Mouse (Mus musculus): ENCODE results near the gene Srsf12. TPM values are rescaled to one million over a fixed set of nuclear protein-coding genes. Genes with fewer than 3 reads are reported as not detected.

The Srsf12 gene
- total RNA-seq (2023) = 1 to 10 TPM in 1 of 2 experiments, under 1 TPM in 1; 0.68 to 1.9 TPM

DNA sequence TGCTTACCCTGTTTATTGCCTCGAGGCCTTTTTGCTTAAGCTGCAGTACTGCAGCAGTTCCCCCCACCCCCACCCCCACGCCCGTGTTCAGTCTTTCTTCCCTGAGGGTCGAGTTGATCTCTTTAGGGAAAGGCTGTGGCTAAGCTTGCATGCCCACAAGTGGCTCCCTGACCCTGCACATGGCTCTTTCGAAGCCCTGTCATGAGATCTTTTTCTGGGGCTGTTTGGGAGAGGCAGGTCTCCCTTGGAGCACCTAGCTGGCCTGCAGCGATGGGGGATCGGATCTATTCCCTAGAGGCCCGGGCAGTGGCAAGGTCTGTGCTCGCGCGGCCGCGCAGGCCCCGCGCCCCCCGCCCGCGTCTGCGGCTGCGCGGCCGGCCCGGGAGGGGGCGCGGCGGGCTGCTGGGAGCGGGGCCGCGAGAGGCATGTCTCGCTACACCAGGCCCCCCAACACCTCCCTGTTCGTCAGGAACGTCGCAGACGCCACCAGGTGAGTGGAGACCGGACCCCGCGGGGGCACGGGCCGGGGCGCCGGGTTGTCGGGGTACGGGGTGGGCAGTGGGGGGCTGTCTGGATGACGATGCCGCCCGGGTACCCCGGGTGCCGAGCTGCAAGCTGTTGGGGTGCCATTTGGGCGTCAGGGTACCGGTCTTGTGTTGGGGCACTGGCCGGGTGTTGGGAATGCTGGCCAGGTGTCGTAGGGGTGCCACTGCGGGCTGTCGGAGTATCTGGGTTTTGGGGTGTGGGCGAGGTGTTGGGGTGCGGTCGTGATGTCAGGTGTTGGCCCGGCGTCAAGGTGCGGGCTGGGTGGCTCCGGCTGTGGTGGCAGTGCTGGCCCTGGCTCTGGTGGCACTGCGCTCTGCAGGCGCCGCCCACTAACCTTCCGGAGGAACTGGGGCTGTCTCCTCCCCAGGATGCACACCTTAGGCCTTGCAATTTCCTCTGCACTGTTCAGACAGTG is at the start of gene Srsf12:
Gene Srsf12, plus strand, starts transcription at position 111 of the 961 bp plus-strand sequence.

DNA sequence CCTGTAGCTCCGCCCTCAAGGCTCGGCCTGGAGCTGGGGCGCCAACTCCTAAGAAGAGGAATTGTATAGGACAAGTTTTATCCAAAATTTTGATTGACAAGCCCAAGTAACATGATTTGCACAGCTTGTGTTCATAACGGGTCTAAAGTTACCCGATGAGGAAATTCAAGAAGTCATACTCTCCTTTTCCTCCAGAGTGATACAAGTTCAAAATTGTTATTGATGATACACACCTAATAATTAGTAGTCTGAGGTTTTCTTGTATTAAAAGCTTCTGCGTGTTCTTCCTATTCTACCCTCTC is 19.1 kb upstream of the Srsf12 start, which contains the start of gene Pm20d2:
Gene Pm20d2, minus strand, starts transcription at position 3 of the 302 bp plus-strand sequence.

Other genes with a start within 250 kb of the Srsf12 start
- gene Rragd, start 226.0 kb upstream of the Srsf12 start, total RNA-seq (2023) = 1 to 10 TPM; 4.8 to 5.7 TPM
- 10 to 100 TPM; 88.8 to 92.3 TPM for gene Ube2j1, start 177.6 kb upstream of the Srsf12 start, total RNA-seq (2023)
- gene Gabrr2, start 146.0 kb upstream of the Srsf12 start, total RNA-seq (2023) = 1 to 10 TPM; 5.8 to 8.9 TPM
- not detected for gene Gabrr1, start 76.5 kb upstream of the Srsf12 start, total RNA-seq (2023)
- gene Pm20d2, start 19.3 kb upstream of the Srsf12 start, total RNA-seq (2023) = not detected
- 100 to 1,000 TPM; 869 to 942 TPM for gene Pnrc1, start 81.2 kb downstream of the Srsf12 start, total RNA-seq (2023)
- 10 to 100 TPM; 71.1 to 73.6 TPM for gene Rngtt, start 101.3 kb downstream of the Srsf12 start, total RNA-seq (2023)